Comparison of ENCODE assay signal across 8 mouse cellular contexts in the genomic region with DNA sequence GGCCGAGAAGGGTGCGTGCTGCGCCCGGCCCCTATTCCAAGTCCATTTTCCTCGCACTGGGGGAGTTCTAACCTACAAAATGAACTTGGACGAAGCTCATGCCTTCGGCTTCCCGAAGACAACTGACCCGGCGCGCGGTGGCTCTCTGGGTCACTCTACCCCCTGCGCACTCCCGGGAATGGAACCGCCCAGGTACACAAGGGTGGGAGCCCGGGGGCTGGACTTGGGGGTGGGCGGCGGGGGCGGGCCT. TPM values are rescaled to one million over a fixed set of nuclear protein-coding genes. Genes with fewer than 3 reads are reported as not detected.
A peak's percentile ranks its signal among the peaks of the same experiment; 100 is the strongest.
DNase-seq lines count a peak whose midpoint lies in the region; ATAC-seq lines count a peak whose summit lies in the region.

TSS of gene Lsr (minus strand) at position 214 of the 250 bp plus-strand sequence.

- intact Hi-C loops in gastrocnemius, postnatal 36 days (cut with DNase I) = loop anchor here (5.0 kb wide), 1 partner anchor 101 kb away; no protein-coding TSS in a partner anchor

- no peak within 1 kb of the TSS for H3K27ac ChIP-seq in neural tube, embryonic 11.5 days (ENCODE audit: low read depth, low read length)
- peak within 1 kb of the TSS; percentile 9; the same call in 1 of the 2 replicates for H3K27ac ChIP-seq in hindbrain, embryonic 16.5 days (ENCODE audit: low read depth, low read length)
- H3K27ac ChIP-seq in midbrain, embryonic 10.5 days (replicated peaks) = peak within 1 kb of the TSS; percentile 79

- under 1% methylated on average over 19 of the region's 19 CpGs for WGBS in neural tube, embryonic 11.5 days
- WGBS in hindbrain, embryonic 16.5 days = under 1% methylated on average over 19 of the region's 19 CpGs
- WGBS in midbrain, embryonic 10.5 days = under 1% methylated on average over 19 of the region's 19 CpGs

- H3K4me1 ChIP-seq in neural tube, embryonic 11.5 days (ENCODE audit: control insufficient read depth, insufficient read depth, low read length) = peaks cover 5% of the 10 kb centered on the region; the same call in 1 of the 2 replicates
- H3K4me1 ChIP-seq in hindbrain, embryonic 16.5 days (ENCODE audit: control insufficient read depth, insufficient read depth, low read depth, low read length) = peaks cover 6% of the 10 kb centered on the region; the same call in 1 of the 2 replicates
- H3K4me1 ChIP-seq in midbrain, embryonic 10.5 days = peaks cover 21% of the 10 kb centered on the region

- H3K4me3 ChIP-seq in neural tube, embryonic 11.5 days (ENCODE audit: low read depth, low read length) = peak within 1 kb of the TSS; percentile 26
- H3K4me3 ChIP-seq in hindbrain, embryonic 16.5 days (ENCODE audit: low read length) = peak within 1 kb of the TSS; percentile 35
- H3K4me3 ChIP-seq in midbrain, embryonic 10.5 days = peak within 1 kb of the TSS; percentile 62

- H3K9ac ChIP-seq in neural tube, embryonic 11.5 days (ENCODE audit: low read length) = peak within 1 kb of the TSS; percentile 40
- H3K9ac ChIP-seq in hindbrain, embryonic 16.5 days (ENCODE audit: low read depth, low read length) = peak within 1 kb of the TSS; percentile 36; the same call in 1 of the 2 replicates

- DNase-seq in adrenal gland, adult 2 months = no peak
- DNase-seq in adrenal gland, adult 8-10 months = no peak
- peak; percentile 42 for DNase-seq in neural tube, embryonic 11.5 days (ENCODE audit: low spot score)
- no peak for DNase-seq in neural tube, embryonic 10.5 days (ENCODE audit: extremely low spot score, low spot score)
- no peak for DNase-seq in midbrain, embryonic 10.5 days (ENCODE audit: low spot score)
- DNase-seq in gastrocnemius, postnatal 36 days = no peak

- H3K36me3 ChIP-seq in neural tube, embryonic 11.5 days (ENCODE audit: control insufficient read depth, insufficient read depth, low read length) = no peaks in the 10 kb centered on the region
- no peaks in the 10 kb centered on the region for H3K36me3 ChIP-seq in hindbrain, embryonic 16.5 days (ENCODE audit: control insufficient read depth, insufficient read depth, low read length)
- H3K36me3 ChIP-seq in midbrain, embryonic 10.5 days = peaks cover 6% of the 10 kb centered on the region; the same call in 1 of the 2 replicates

- peaks cover 15% of the 10 kb centered on the region for H3K27me3 ChIP-seq in neural tube, embryonic 11.5 days (ENCODE audit: control insufficient read depth, insufficient read depth, low read length)
- H3K27me3 ChIP-seq in hindbrain, embryonic 16.5 days (replicated peaks; ENCODE audit: control insufficient read depth, insufficient read depth, low read length) = peaks cover 13% of the 10 kb centered on the region
- peaks cover 22% of the 10 kb centered on the region for H3K27me3 ChIP-seq in midbrain, embryonic 10.5 days (ENCODE audit: low read depth, poor library complexity, severe bottlenecking)

- no peak for ATAC-seq in neural tube, embryonic 11.5 days (ENCODE audit: insufficient read depth, low FRiP score, low TSS enrichment)
- ATAC-seq in hindbrain, embryonic 16.5 days = peak; percentile 61; the same call in 1 of the 2 replicates
- no peak for ATAC-seq in frontal cortex, adult (ENCODE audit: low TSS enrichment)

- H3K9me3 ChIP-seq in neural tube, embryonic 11.5 days (ENCODE audit: control insufficient read depth, low read length) = no peaks in the 10 kb centered on the region
- no peaks in the 10 kb centered on the region for H3K9me3 ChIP-seq in hindbrain, embryonic 16.5 days (ENCODE audit: control insufficient read depth, low read length)
- no peaks in the 10 kb centered on the region for H3K9me3 ChIP-seq in midbrain, embryonic 10.5 days (replicated peaks)

- peak within 1 kb of the TSS; percentile 56 for H3K4me2 ChIP-seq in neural tube, embryonic 11.5 days (ENCODE audit: low read depth)
- H3K4me2 ChIP-seq in hindbrain, embryonic 16.5 days (ENCODE audit: low read length) = peak within 1 kb of the TSS; percentile 57

RNA-seq across cellular contexts. Expression of gene Lsr, which starts in this region (rescaled TPM):
- 10 to 100 TPM in 1 of 2 experiments, 1 to 10 TPM in 1; 9.2 to 13.7 TPM for total RNA-seq in adrenal gland, adult 2 months (2021)
- polyA plus RNA-seq in adrenal gland, adult 2 months (2012; rRNA removed) = 17.5 and 24.0 TPM in 2 replicates
- total RNA-seq in adrenal gland, adult 8-10 months (2022) = 10 to 100 TPM in 2 of 4 experiments, 1 to 10 TPM in 2; 4.1 to 36.6 (median 13.7) TPM
- polyA plus RNA-seq in neural tube, embryonic 11.5 days (2014; fragmentation: Nextera tagmentation; extraction: Ambion mirVana) = 14.1 and 16.6 TPM in 2 replicates
- polyA plus RNA-seq in hindbrain, embryonic 16.5 days (2015; fragmentation: Nextera tagmentation; extraction: Ambion mirVana) = 24.1 and 27.8 TPM in 2 replicates
- 22.0 and 25.3 TPM in 2 replicates for polyA plus RNA-seq in midbrain, embryonic 10.5 days (2016; fragmentation: Nextera tagmentation; extraction: Ambion mirVana)
- under 1 TPM in 1 of 2 experiments, not detected in 1; 0.49 TPM for total RNA-seq in gastrocnemius, postnatal 36 days (2021)
